25 mouse cellular contexts compared by ENCODE assay signal in the genomic region with DNA sequence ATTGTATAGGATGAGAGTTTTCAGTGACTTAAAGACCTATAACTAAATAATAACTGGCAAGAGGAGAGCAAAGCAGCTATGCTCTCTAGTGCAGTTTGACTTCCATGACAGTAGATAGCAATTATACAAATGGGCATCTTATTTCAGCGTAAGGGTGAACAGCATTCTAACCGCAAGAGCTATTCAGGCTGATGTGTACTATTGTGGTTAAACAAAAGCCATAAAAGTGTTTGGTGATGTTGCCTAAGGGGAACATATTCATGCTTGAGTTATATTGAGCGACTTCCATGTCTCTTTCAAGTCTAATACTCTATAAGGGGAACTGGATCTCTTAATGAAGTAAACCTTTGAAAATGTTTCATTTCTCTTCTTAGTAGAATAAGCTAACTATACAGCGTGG. TPM values are rescaled to one million over a fixed set of nuclear protein-coding genes. Genes with fewer than 3 reads are reported as not detected.
DNase-seq lines count a peak whose midpoint lies in the region; ATAC-seq and TF ChIP-seq lines count a peak whose summit lies in the region.
"Had no signal": no experiment of that assay in that cellular context is flagged by ENCODE, and none has a peak within 500 bp of the region (broad histone marks: within the 10 kb centered on the region; RNA-seq: fewer than 3 reads in every experiment).

No protein-coding gene starts in this region.

- peaks cover 5% of the 10 kb centered on the region; the same call in 1 of the 2 replicates for H3K4me1 ChIP-seq in midbrain, embryonic 11.5 days (ENCODE audit: control insufficient read depth, insufficient read depth, low read length)
- H3K4me1 ChIP-seq in midbrain, embryonic 15.5 days: peaks cover 5% of the 10 kb centered on the region; the same call in 1 of the 2 replicates
- H3K4me1 ChIP-seq in neural tube, embryonic 15.5 days: peaks cover 11% of the 10 kb centered on the region; the same call in 1 of the 2 replicates
- H3K4me1 ChIP-seq: heart, embryonic 13.5 days had no signal

- no peak for ATAC-seq in midbrain, embryonic 11.5 days (ENCODE audit: low FRiP score)
- no peak for ATAC-seq in midbrain, embryonic 15.5 days (replicated peaks)
- peak; percentile 55 for ATAC-seq in granulocyte monocyte progenitor cell, adult 5-6 weeks (replicated peaks; ENCODE audit: poor library complexity, severe bottlenecking)
- peak; percentile 69; the same call in 1 of the 2 replicates for ATAC-seq in neural tube, embryonic 15.5 days (ENCODE audit: low FRiP score)
- ATAC-seq: activated CD4-positive, CD25-positive, alpha-beta regulatory T cell, adult 4 months had no signal

- no peak for TF ChIP-seq CTCF in C2C12 (IDR thresholded peaks at IDR 0.05; ENCODE audit: control insufficient read depth, insufficient read depth, insufficient read length)

- H3K79me3 ChIP-seq in C2C12 (ENCODE audit: low read depth): no peaks in the 10 kb centered on the region

- no peaks in the 10 kb centered on the region for H3K36me3 ChIP-seq in midbrain, embryonic 11.5 days (ENCODE audit: control insufficient read depth, insufficient read depth, low read length)
- H3K36me3 ChIP-seq in midbrain, embryonic 15.5 days (replicated peaks): no peaks in the 10 kb centered on the region
- no peaks in the 10 kb centered on the region for H3K36me3 ChIP-seq in C2C12 (ENCODE audit: control insufficient read depth, insufficient read depth)
- H3K36me3 ChIP-seq in neural tube, embryonic 15.5 days: no peaks in the 10 kb centered on the region
- H3K36me3 ChIP-seq: embryonic facial prominence, embryonic 10.5 days; embryonic facial prominence, embryonic 13.5 days; heart, embryonic 10.5 days; heart, embryonic 13.5 days; hindbrain, embryonic 12.5 days; hindbrain, embryonic 15.5 days had no signal

- no peaks in the 10 kb centered on the region for H3K9me3 ChIP-seq in midbrain, embryonic 11.5 days (ENCODE audit: control insufficient read depth, low read length)
- no peaks in the 10 kb centered on the region for H3K9me3 ChIP-seq in midbrain, embryonic 15.5 days
- H3K9me3 ChIP-seq in neural tube, embryonic 15.5 days (replicated peaks): no peaks in the 10 kb centered on the region
- H3K9me3 ChIP-seq: embryonic facial prominence, embryonic 10.5 days; embryonic facial prominence, embryonic 13.5 days; forebrain, embryonic 13.5 days; heart, embryonic 10.5 days; heart, embryonic 13.5 days; hindbrain, embryonic 12.5 days; hindbrain, embryonic 15.5 days had no signal

- H3K4me3 ChIP-seq in midbrain, embryonic 11.5 days (ENCODE audit: low read depth, low read length): no peak overlapping the region
- H3K4me3 ChIP-seq in midbrain, embryonic 15.5 days: no peak overlapping the region
- H3K4me3 ChIP-seq in C2C12 (ENCODE audit: insufficient read depth, poor library complexity, severe bottlenecking): no peak overlapping the region
- no peak overlapping the region for H3K4me3 ChIP-seq in neural tube, embryonic 15.5 days (replicated peaks)
- H3K4me3 ChIP-seq: embryonic facial prominence, embryonic 10.5 days; embryonic facial prominence, embryonic 13.5 days; erythroblast, embryonic 14.5 days; forebrain, embryonic 13.5 days; heart, adult 2 months; heart, embryonic 10.5 days; heart, embryonic 13.5 days; hindbrain, embryonic 12.5 days; hindbrain, embryonic 15.5 days had no signal

- H3K79me2 ChIP-seq in C2C12 (ENCODE audit: control insufficient read depth, insufficient read depth): no peaks in the 10 kb centered on the region

- no peaks in the 10 kb centered on the region for H3K27me3 ChIP-seq in midbrain, embryonic 11.5 days (ENCODE audit: control insufficient read depth, insufficient read depth, low read length)
- no peaks in the 10 kb centered on the region for H3K27me3 ChIP-seq in midbrain, embryonic 15.5 days (replicated peaks)
- no peaks in the 10 kb centered on the region for H3K27me3 ChIP-seq in C2C12 (ENCODE audit: control insufficient read depth, insufficient read depth, insufficient read length)
- H3K27me3 ChIP-seq in neural tube, embryonic 15.5 days (replicated peaks): no peaks in the 10 kb centered on the region
- H3K27me3 ChIP-seq: embryonic facial prominence, embryonic 13.5 days; forebrain, embryonic 13.5 days; heart, embryonic 13.5 days; hindbrain, embryonic 12.5 days; hindbrain, embryonic 15.5 days had no signal

- 82% methylated on average over 4 of the region's 4 CpGs for WGBS in midbrain, embryonic 11.5 days
- 75% methylated on average over 4 of the region's 4 CpGs for WGBS in midbrain, embryonic 15.5 days
- 47% methylated on average over 4 of the region's 4 CpGs for WGBS in neural tube, embryonic 15.5 days

- H3K27ac ChIP-seq in midbrain, embryonic 11.5 days (ENCODE audit: low read depth, low read length): no peak overlapping the region
- H3K27ac ChIP-seq in midbrain, embryonic 15.5 days: no peak overlapping the region
- H3K27ac ChIP-seq in neural tube, embryonic 15.5 days (replicated peaks): peak overlapping the region; percentile 49; the same call in 1 of the 2 replicates
- H3K27ac ChIP-seq: embryonic facial prominence, embryonic 13.5 days; forebrain, embryonic 13.5 days; heart, adult 2 months; heart, embryonic 10.5 days; heart, embryonic 13.5 days; hindbrain, embryonic 15.5 days had no signal

- H3ac ChIP-seq in C2C12 (ENCODE audit: control insufficient read depth, insufficient read length, low read depth): no peak overlapping the region

- H3K9ac ChIP-seq in midbrain, embryonic 11.5 days (ENCODE audit: low read length): no peak overlapping the region
- H3K9ac ChIP-seq in midbrain, embryonic 15.5 days: no peak overlapping the region
- H3K9ac ChIP-seq in neural tube, embryonic 15.5 days (replicated peaks): no peak overlapping the region
- H3K9ac ChIP-seq: embryonic facial prominence, embryonic 13.5 days; forebrain, embryonic 13.5 days; heart, embryonic 13.5 days; hindbrain, embryonic 12.5 days; hindbrain, embryonic 15.5 days had no signal

- H3K4me2 ChIP-seq in midbrain, embryonic 11.5 days: no peak overlapping the region
- H3K4me2 ChIP-seq in midbrain, embryonic 15.5 days: no peak overlapping the region
- H3K4me2 ChIP-seq in neural tube, embryonic 15.5 days: no peak overlapping the region
- H3K4me2 ChIP-seq: embryonic facial prominence, embryonic 13.5 days; forebrain, embryonic 13.5 days; heart, embryonic 13.5 days; hindbrain, embryonic 12.5 days; hindbrain, embryonic 15.5 days had no signal

- DNase-seq in midbrain, embryonic 11.5 days (ENCODE audit: low spot score, missing footprints): peak; percentile 77
- no peak for DNase-seq in thymus, postnatal 36 days
- DNase-seq: adrenal gland, adult 8-10 months; adrenal gland, postnatal 25 days; cerebellum, adult 11-12 months; cerebellum, adult 8-10 months; cerebellum, postnatal 10 days; cerebellum, postnatal 36 days; embryo, embryonic 11 days; gastrocnemius, postnatal 25 days; heart, adult 2 months; heart, postnatal 14 days had no signal

TF ChIP-seq in C2C12, 6 proteins besides CTCF, POLR2A, EP300 and RAD21:
- no peak for TF ChIP-seq USF1 (IDR thresholded peaks at IDR 0.05; ENCODE audit: low read depth)
- no peak for TF ChIP-seq FOSL1 (IDR thresholded peaks at IDR 0.05; ENCODE audit: insufficient read depth, low read length, poor library complexity, severe bottlenecking)
- TF ChIP-seq CEBPB (IDR thresholded peaks at IDR 0.05; ENCODE audit: low read depth): peak; percentile 73
- no peak for TF ChIP-seq MYOG (IDR thresholded peaks at IDR 0.05; ENCODE audit: control insufficient read depth, extremely low read depth, insufficient read length)
- TF ChIP-seq MAX (IDR thresholded peaks at IDR 0.05): no peak
- TF ChIP-seq MYOD1 (IDR thresholded peaks at IDR 0.05; ENCODE audit: control insufficient read depth, insufficient read length, low read depth): no peak

RNA-seq across cellular contexts. Expression of a gene that starts 21.3 kb away (rescaled TPM):
- 62.0 and 64.7 TPM in 2 replicates for polyA plus RNA-seq in midbrain, embryonic 11.5 days (2014; fragmentation: Nextera tagmentation; extraction: Ambion mirVana)
- polyA plus RNA-seq in midbrain, embryonic 15.5 days (2015; fragmentation: Nextera tagmentation; extraction: Ambion mirVana): 38.3 and 41.2 TPM in 2 replicates
- 299 TPM for polyA plus RNA-seq in C2C12 (2012; fragmentation: generic; extraction: Trizol)
- total RNA-seq in granulocyte monocyte progenitor cell, adult 5-6 weeks (2014; fragmentation: Nextera tagmentation): 4.5 and 10.9 TPM in 2 replicates
- 7.2 and 9.3 TPM in 2 replicates for total RNA-seq in granulocyte monocyte progenitor cell, adult 5-6 weeks (2017)
- polyA plus RNA-seq in neural tube, embryonic 15.5 days (2015; fragmentation: Nextera tagmentation; extraction: Ambion mirVana): 27.1 and 51.2 TPM in 2 replicates

Comparison
In these comparisons a context has a peak if more than half of its experiments do, and no peak if none do; other contexts are left out.
1. ATAC-seq: peak in granulocyte monocyte progenitor cell, adult 5-6 weeks (single experiment) and neural tube, embryonic 15.5 days (single experiment); none in midbrain, embryonic 11.5 days (single experiment) and midbrain, embryonic 15.5 days (single experiment).